Mouse (Mus musculus) embryonic facial prominence, embryonic 15.5 days (tissue): Measurements from ENCODE around the gene Mfge8. TPM values are rescaled to one million over a fixed set of nuclear protein-coding genes. Genes with fewer than 3 reads are reported as not detected.

Source experiments
- ATAC-seq: fragments of 200-750 bp; cut with Nextera tagmentation; 2 replicates; pipeline ENCODE4 v1.8.0; 2017; ENCODE audit warnings: low read depth, moderate TSS enrichment; ENCODE audit not compliant: insufficient number of reproducible peaks, low FRiP score, low TSS enrichment
- H3K27ac ChIP-seq: fragments of 300-500 bp; sonication (generic); replicated peaks from 2 replicates; pipeline ENCODE4 v1.5.1; 2015; ENCODE audit warnings: mild to moderate bottlenecking, inconsistent platforms
- H3K27me3 ChIP-seq: fragments of 300-500 bp; sonication (generic); 2 replicates; pipeline ENCODE4 v1.6.1; 2015; ENCODE audit warnings: inconsistent platforms
- H3K36me3 ChIP-seq: fragments of 300-500 bp; sonication (generic); 2 replicates; pipeline ENCODE4 v1.6.1; 2015; ENCODE audit warnings: mild to moderate bottlenecking, inconsistent platforms
- H3K4me1 ChIP-seq: fragments of 300-500 bp; sonication (generic); 2 replicates; pipeline ENCODE4 v1.6.1; 2015; ENCODE audit warnings: inconsistent platforms
- H3K4me2 ChIP-seq: fragments of 300-500 bp; sonication (generic); replicated peaks from 2 replicates; pipeline ENCODE4 v1.6.1; 2015; ENCODE audit warnings: mild to moderate bottlenecking, inconsistent platforms
- H3K4me3 ChIP-seq: fragments of 300-500 bp; sonication (generic); replicated peaks from 2 replicates; pipeline ENCODE4 v1.5.1; 2015; ENCODE audit warnings: mild to moderate bottlenecking, inconsistent platforms
- H3K9ac ChIP-seq: fragments of 300-500 bp; sonication (generic); 2 replicates; pipeline ENCODE4 v1.6.1; 2015; ENCODE audit warnings: inconsistent platforms
- H3K9me3 ChIP-seq: fragments of 300-500 bp; sonication (generic); replicated peaks from 2 replicates; pipeline ENCODE4 v1.6.1; 2016; ENCODE audit warnings: inconsistent platforms
- WGBS: fragments of 180-500 bp; shearing (Covaris S2); methylation state at CpG from one replicate; pipeline ENCODE4 v1.1.7; 2015; 5-methylcytosine and 5-hydroxymethylcytosine counted together
- polyA plus RNA-seq: library from polyadenylated mRNA; unstranded; fragments of >200 nt; fragmentation: Nextera tagmentation; extraction: Ambion mirVana; gene quantifications from 2 replicates; pipeline ENCODE4 v1.2.1, GENCODE M21; 2015

The Mfge8 gene
- 175 and 185 TPM in 2 replicates for polyA plus RNA-seq

DNA sequence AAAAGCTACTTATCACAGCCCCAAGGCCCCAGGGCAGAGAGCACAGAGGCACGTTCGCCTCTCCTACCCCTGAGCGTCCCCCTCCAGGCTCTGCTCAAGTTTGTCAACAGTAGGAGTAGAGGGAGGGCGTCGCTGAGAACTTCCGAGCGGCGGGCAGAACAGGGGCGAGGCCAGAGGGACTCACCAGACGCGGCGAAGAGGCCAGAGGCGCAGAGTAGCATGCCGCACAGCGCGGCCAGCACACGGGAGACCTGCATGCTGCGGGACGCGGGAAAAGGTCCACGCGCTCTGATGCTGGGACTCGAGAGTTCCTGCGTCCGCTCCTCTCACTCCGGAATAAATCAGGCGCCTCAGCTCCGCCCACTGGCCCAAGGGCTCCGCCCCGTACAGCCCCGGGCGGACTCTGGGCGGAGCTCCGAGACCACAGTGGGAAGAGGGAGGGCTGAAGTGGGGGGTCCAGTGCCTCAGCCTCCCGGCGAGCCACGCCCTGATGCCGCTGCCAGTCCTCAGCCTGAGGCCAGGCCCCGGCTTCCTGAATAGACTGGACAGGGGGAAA lies at the start of gene Mfge8:
TSS of gene Mfge8 (minus strand) at position 350 of the 556 bp plus-strand sequence.
- Histone ChIP-seq H3K9me3 (no peaks in the 10 kb centered on the region), H3K4me2 (peak within 1 kb of the TSS; percentile 85), H3K27ac (peak within 1 kb of the TSS; percentile 61; the same call in 1 of the 2 replicates), H3K4me1 (peaks cover 25% of the 10 kb centered on the region), H3K36me3 (peaks cover 10% of the 10 kb centered on the region; the same call in 1 of the 2 replicates), H3K4me3 (peak within 1 kb of the TSS; percentile 68), H3K9ac (peak within 1 kb of the TSS; percentile 41; the same call in 1 of the 2 replicates), H3K27me3 (no peaks in the 10 kb centered on the region)
- peak; percentile 91 for ATAC-seq
- WGBS = 0% methylated on average over 38 of the region's 39 CpGs

DNA sequence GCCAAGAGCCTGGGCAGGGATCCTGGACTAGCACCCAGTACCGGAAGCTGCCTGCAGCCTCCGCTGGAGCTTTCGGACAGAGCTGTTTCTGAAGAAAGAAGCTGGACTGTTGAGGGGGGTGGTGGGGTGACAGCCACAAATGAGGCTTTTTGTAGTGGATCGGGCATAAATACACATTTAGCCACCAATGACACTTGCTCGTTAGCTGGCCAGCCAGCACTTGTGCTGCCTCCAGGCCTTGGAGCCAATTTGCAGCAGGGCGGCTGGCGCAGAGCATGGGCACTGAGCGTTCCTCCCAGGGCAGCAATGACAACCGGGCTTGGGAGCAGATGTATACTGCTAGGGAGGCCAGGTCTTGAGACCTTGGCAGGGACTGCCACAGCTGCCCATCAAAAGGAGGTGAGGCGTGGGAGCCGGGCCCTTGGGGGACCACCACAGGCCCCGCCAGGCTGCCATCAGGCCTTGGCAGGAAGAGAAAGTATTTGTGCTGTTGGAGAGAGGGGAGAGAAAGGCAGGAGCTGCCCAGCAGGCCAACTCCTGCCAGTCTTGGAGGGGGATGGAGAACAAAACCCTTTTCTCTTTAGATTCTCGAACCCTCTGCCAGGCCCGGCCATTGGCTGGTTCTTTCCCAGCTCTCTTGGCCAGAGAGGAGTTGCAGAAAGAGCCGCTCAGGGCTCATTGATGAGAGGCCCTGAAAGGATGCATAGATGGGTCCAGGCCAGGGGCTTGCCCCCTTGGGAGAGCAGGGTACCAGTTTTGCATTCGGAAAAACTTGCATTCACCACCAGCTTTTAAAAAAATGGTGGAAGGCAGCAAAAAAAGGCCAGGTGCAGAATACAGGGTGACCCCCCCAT lies 45.9 kb upstream of the Mfge8 start:
- H3K4me2 ChIP-seq = no peak overlapping the region
- no peaks in the 10 kb centered on the region for H3K27me3 ChIP-seq
- H3K9ac ChIP-seq = no peak overlapping the region
- no peak overlapping the region for H3K4me3 ChIP-seq
- no peaks in the 10 kb centered on the region for H3K9me3 ChIP-seq
- no peak overlapping the region for H3K27ac ChIP-seq
- no peak for ATAC-seq
- H3K4me1 ChIP-seq = no peaks in the 10 kb centered on the region
- no peaks in the 10 kb centered on the region for H3K36me3 ChIP-seq
- 68% methylated on average over 16 of the region's 16 CpGs for whole genome bisulfite sequencing

DNA sequence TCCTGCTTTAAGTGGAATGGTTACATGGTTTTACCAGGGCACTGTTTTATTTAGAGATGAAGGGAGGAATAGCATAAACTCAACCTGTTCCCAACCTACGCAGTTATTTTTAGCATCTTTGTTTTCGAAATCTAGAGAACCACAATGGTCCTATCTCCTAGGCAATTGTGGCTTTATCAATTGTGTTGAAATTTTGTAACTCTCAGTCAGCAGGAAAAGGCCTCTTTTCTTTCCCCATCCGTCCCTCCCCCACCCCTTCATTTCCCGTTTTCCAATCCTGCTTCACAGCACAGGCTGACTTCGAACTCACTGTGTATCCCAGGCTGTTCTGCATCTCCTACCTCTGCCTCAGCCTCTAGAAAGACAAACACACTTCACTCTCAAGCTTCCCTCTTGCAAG lies 45.1 kb upstream of the Mfge8 start:
- no peaks in the 10 kb centered on the region for H3K4me1 ChIP-seq
- no peaks in the 10 kb centered on the region for H3K36me3 ChIP-seq
- no peaks in the 10 kb centered on the region for H3K9me3 ChIP-seq
- no peak overlapping the region for H3K4me2 ChIP-seq
- H3K27me3 ChIP-seq = no peaks in the 10 kb centered on the region
- H3K9ac ChIP-seq = no peak overlapping the region
- H3K4me3 ChIP-seq = no peak overlapping the region
- WGBS = 59% methylated on average over 5 of the region's 5 CpGs
- H3K27ac ChIP-seq = no peak overlapping the region
- ATAC-seq = no peak

DNA sequence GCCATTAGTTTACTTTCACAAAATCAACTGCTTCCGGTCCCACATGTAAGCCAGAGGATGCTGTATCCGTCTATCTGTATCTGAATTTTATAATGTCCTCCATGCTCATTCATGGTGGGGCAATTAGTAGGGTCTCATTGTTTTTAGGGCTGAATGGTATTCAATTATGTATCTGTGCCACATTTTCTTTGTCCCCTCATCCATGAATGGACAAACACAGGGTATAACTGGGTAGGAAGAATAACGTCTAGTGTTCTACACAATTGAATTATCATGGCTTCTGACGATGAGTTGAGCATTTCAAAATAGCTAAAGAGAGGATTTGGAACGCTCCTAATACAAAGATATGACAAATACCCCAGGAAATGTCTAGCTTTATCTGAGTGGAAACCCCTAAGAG lies 42.6 kb upstream of the Mfge8 start:
- Histone ChIP-seq H3K36me3 (no peaks in the 10 kb centered on the region), H3K4me1 (no peaks in the 10 kb centered on the region), H3K4me3 (no peak overlapping the region), H3K9ac (no peak overlapping the region), H3K9me3 (no peaks in the 10 kb centered on the region), H3K4me2 (no peak overlapping the region), H3K27ac (no peak overlapping the region), H3K27me3 (no peaks in the 10 kb centered on the region)
- 80% methylated on average over 5 of the region's 5 CpGs for WGBS
- ATAC-seq = no peak

DNA sequence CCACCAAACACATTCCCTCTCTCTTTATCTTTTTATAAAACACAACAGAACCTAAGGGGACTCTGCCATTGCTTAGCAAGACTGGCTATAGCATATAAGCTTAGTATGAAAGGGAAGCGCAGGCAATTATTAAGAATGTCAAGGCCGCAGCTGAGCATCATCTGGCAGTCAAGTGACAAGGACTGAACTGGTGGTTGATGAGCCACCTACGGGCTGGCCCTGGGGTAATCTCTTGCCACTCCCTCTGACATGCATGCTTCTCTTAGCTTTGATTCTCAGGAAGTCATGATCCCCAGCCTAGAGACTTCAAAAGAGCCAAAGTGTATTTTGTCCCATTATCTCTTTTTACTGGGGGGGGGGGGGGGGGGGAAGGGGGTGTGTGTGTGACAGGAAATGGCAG lies 41.7 kb upstream of the Mfge8 start:
- no peaks in the 10 kb centered on the region for H3K9me3 ChIP-seq
- no peak overlapping the region for H3K27ac ChIP-seq
- no peak overlapping the region for H3K4me2 ChIP-seq
- WGBS = 36% methylated on average over 3 of the region's 3 CpGs
- H3K9ac ChIP-seq = no peak overlapping the region
- no peak for ATAC-seq
- no peak overlapping the region for H3K4me3 ChIP-seq
- H3K27me3 ChIP-seq = no peaks in the 10 kb centered on the region
- no peaks in the 10 kb centered on the region for H3K4me1 ChIP-seq
- H3K36me3 ChIP-seq = no peaks in the 10 kb centered on the region

DNA sequence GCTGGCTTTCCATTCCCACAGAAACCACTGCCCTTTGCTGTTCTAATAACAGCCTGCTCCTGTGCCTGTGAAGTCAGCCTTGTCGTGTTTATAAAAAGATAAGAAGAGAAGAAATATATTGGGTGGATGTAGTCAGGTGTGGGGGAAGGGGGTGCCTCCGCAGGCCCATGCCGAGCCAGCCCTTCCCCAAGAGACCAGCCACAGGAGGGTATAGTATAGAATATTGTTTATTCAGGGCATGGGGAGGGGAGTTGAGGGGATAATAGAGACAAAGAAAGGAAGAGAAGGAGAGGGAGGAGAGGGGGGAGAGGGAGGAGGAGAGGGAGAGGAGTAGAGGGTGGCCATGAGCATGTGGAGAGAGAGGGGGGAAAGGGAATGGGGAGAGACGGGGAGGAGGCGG lies 40.4 kb upstream of the Mfge8 start:
- H3K4me3 ChIP-seq = no peak overlapping the region
- 55% methylated on average over 3 of the region's 5 CpGs for WGBS
- no peak overlapping the region for H3K27ac ChIP-seq
- no peaks in the 10 kb centered on the region for H3K27me3 ChIP-seq
- no peaks in the 10 kb centered on the region for H3K4me1 ChIP-seq
- no peaks in the 10 kb centered on the region for H3K9me3 ChIP-seq
- no peaks in the 10 kb centered on the region for H3K36me3 ChIP-seq
- no peak overlapping the region for H3K9ac ChIP-seq
- ATAC-seq = no peak
- no peak overlapping the region for H3K4me2 ChIP-seq

DNA sequence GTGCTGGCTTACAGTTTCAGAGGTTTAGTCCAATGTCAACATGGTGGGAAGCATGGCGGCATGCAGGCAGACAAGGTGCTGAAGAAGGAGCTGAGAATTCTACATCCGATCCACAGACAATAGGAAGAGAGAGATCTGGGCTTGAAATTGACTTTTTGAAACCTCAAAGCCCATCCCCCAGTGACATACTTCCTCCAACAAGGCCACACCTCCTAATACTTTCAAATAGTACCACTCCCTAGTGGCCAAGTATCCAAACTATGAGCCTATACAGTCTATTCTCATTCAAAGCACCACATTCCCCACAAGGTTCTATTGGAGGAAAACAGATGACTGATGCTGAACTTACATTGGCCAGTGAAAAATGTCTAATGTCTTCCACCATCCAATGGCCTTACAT lies 38.7 kb upstream of the Mfge8 start:
- Histone ChIP-seq H3K9ac (no peak overlapping the region), H3K27ac (no peak overlapping the region), H3K4me1 (no peaks in the 10 kb centered on the region), H3K4me2 (no peak overlapping the region), H3K9me3 (no peaks in the 10 kb centered on the region), H3K36me3 (no peaks in the 10 kb centered on the region), H3K27me3 (no peaks in the 10 kb centered on the region), H3K4me3 (no peak overlapping the region)
- 87% methylated on average over 2 of the region's 2 CpGs for WGBS
- ATAC-seq = no peak

DNA sequence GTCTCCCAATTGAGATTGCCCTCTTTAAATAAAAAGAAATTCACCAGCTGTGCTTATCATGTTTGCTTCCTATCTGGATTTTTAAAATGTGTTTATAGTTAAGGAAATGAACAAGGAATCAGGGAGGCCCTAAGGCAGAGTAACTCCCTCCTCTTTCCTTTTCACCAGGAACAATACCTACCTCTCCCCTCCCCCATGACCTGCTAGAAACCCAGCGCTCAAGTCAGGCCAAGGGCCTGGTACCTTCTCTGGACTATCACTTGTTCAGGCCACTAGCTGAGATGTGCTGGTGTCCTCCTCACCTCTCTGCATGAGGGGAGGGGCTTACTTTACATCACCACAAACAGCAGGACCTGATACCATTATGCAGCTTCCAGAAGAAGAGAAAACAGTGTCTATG lies 34.6 kb upstream of the Mfge8 start:
- WGBS = 45% methylated on average over 1 of the region's 1 CpGs
- no peak overlapping the region for H3K9ac ChIP-seq
- H3K4me3 ChIP-seq = no peak overlapping the region
- H3K36me3 ChIP-seq = no peaks in the 10 kb centered on the region
- no peaks in the 10 kb centered on the region for H3K4me1 ChIP-seq
- no peak for ATAC-seq
- no peak overlapping the region for H3K27ac ChIP-seq
- H3K9me3 ChIP-seq = no peaks in the 10 kb centered on the region
- H3K27me3 ChIP-seq = no peaks in the 10 kb centered on the region
- no peak overlapping the region for H3K4me2 ChIP-seq

DNA sequence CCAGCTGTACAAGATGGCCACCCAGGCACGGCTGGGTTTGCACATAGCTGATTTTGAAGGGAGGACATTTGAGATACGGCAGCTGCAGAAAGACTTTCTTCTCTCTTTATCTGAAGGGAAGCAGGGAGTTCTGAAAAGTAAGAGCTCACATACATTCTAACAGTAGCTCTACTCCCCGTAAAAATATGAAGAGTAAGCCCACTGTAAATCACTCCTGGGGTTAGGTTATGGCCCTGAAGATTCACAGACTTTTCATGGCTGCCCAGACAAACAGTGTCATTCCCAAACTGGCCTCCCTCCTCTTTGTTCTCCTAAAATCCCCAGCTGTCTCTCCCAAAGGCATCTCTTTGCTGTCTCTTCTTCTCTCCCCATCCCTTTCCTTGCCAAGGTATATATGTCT lies 24.9 kb upstream of the Mfge8 start:
- ATAC-seq = no peak
- H3K4me2 ChIP-seq = no peak overlapping the region
- no peaks in the 10 kb centered on the region for H3K36me3 ChIP-seq
- H3K27me3 ChIP-seq = no peaks in the 10 kb centered on the region
- no peak overlapping the region for H3K9ac ChIP-seq
- 80% methylated on average over 3 of the region's 3 CpGs for WGBS
- no peaks in the 10 kb centered on the region for H3K9me3 ChIP-seq
- no peak overlapping the region for H3K27ac ChIP-seq
- H3K4me1 ChIP-seq = no peaks in the 10 kb centered on the region
- H3K4me3 ChIP-seq = no peak overlapping the region

DNA sequence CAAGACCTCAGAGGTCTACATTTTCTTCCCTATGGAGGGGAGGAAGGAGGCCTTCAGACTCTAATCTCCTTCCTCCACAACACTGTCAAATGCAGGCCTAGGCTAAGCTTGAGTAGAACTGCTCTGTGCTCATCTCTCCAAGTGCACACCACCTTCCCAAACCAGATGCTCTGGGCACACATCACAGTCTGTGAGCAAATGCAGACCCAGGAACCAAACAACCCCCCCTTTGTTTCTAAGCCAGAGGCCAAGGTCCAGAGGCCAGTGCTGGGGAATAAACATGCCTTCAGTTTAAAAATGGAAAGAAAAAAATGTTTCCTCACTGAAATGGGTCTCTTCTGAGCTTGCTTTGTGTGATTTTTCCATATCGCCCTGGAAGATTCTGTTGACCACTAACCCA lies 22.9 kb upstream of the Mfge8 start:
- Histone ChIP-seq H3K4me3 (no peak overlapping the region), H3K4me1 (no peaks in the 10 kb centered on the region), H3K4me2 (no peak overlapping the region), H3K36me3 (no peaks in the 10 kb centered on the region), H3K9me3 (no peaks in the 10 kb centered on the region), H3K27ac (0 out of 2 replicates have a peak overlapping the region, but pooled peaks have one; percentile 28), H3K9ac (no peak overlapping the region), H3K27me3 (no peaks in the 10 kb centered on the region)
- ATAC-seq = no peak
- WGBS = 80% methylated on average over 1 of the region's 1 CpGs

DNA sequence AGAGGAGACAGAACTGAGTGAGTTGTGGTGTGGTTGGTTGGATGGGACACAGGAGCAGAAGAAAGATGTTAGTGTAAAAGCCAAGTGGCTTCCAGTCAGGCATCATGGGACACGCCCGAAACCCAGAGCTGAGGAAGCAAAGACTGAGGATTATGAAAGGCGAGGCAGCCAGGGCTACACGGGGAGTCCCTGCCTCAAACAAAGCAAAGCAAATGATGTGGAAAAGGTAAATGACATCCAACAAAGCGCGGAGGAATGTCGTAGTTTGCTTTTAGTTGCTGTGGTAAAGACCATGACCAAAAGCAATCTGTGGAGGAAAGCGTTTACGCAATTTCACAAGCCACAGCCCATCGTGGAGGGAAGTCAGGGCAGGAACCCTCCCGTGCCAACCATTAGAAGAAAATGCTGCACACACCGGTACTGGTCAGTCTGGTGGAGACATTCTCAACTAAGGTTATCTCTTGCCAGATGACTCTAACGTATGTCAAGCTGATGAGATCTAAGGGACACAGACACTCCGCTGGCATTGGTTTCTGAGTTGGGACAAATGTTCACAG lies 18.2 kb upstream of the Mfge8 start:
- ATAC-seq = no peak
- Histone ChIP-seq H3K9me3 (no peaks in the 10 kb centered on the region), H3K36me3 (no peaks in the 10 kb centered on the region), H3K4me2 (no peak overlapping the region), H3K4me3 (no peak overlapping the region), H3K27me3 (no peaks in the 10 kb centered on the region), H3K27ac (no peak overlapping the region), H3K9ac (no peak overlapping the region), H3K4me1 (no peaks in the 10 kb centered on the region)
- 74% methylated on average over 14 of the region's 14 CpGs for WGBS
